Mouse (Mus musculus): ENCODE data around the gene Mars. TPM values are rescaled to one million over a fixed set of nuclear protein-coding genes. Genes with fewer than 3 reads are reported as not detected.

The Mars gene
- 122 and 127 TPM in 2 replicates for polyA plus RNA-seq (2015; fragmentation: Nextera tagmentation; extraction: Ambion mirVana)

DNA sequence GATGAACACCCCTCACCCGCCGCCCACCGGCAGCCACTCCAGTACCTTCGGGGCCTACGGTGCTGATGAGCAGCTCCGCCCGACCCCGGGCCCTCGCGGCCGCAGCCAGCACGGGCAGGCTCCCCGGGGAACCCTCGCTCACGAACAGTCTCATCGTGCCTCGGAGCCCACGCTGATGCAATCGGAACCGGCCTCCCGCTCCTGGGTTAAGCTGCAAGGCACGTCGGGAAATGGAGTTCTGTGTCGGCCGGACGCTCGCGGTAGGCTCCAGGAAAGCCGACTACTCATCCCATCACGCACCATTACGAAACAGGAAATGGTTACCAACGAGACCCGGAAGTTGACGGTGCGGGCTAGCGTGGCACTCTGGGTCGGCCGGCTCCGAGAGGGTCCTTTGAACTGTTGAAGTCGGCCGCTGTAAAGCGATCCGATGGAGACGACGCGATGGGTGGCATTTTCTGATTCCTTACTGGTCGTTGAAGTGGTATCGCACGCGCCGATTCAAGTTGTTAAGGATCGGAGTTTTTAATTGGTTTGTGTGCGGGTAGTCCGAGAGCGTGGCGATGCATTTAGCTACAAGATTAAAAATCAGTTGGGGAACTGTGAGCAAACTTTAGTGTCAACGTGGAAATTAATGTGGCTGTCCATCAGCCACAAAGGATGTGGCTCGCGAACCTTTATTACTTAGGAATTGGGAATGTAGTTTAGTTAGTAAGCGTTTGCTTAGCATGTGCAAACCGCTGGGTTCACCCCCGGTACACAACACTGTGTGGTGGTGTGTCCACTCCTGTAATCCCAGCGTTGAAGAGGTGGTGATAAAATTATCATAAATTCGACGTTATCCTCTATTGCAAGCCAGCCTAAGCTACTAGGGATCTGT is at the start of gene Mars:
Gene Mars, minus strand, starts transcription at position 311 of the 880 bp plus-strand sequence.
- peak within 1 kb of the TSS; percentile 80 for H3K9ac ChIP-seq (replicated peaks)
- H3K4me3 ChIP-seq (replicated peaks), result peak within 1 kb of the TSS; percentile 78
- peaks cover 9% of the 10 kb centered on the region for H3K4me1 ChIP-seq (replicated peaks)
- no peaks in the 10 kb centered on the region for H3K27me3 ChIP-seq
- WGBS, result under 1% methylated on average over 65 of the region's 65 CpGs
- H3K36me3 ChIP-seq, result peaks cover 29% of the 10 kb centered on the region
- H3K9me3 ChIP-seq, result no peaks in the 10 kb centered on the region
- peak; percentile 98 for ATAC-seq
- peak within 1 kb of the TSS; percentile 70 for H3K4me2 ChIP-seq (replicated peaks)
- peak within 1 kb of the TSS; percentile 78 for H3K27ac ChIP-seq

DNA sequence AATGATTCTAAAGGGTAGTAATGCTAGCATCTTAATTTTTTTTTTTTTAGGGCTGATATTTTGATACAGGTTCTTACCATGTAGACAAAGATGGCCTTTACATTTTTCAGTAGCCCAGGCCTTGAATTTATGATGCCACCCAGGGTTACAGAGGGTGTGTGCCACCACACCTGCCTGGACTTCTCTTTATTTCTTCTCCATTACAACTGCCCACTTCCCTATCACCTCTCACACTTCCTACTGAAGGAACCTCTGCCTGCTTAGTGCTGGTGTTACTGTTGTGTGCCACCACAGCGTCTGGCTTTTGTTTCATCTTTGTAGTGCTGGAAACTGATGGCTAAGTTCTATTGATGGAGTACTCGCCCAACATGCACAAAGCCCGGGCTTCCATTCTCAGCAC is 49.1 kb upstream of the Mars start:
- Histone ChIP-seq H3K9ac (replicated peaks) (no peak overlapping the region), H3K9me3 (no peaks in the 10 kb centered on the region), H3K36me3 (no peaks in the 10 kb centered on the region), H3K4me1 (replicated peaks) (no peaks in the 10 kb centered on the region), H3K27ac (no peak overlapping the region), H3K4me3 (replicated peaks) (no peak overlapping the region), H3K27me3 (no peaks in the 10 kb centered on the region), H3K4me2 (replicated peaks) (no peak overlapping the region)
- no peak for ATAC-seq
- WGBS, result 91% methylated on average over 3 of the region's 3 CpGs

DNA sequence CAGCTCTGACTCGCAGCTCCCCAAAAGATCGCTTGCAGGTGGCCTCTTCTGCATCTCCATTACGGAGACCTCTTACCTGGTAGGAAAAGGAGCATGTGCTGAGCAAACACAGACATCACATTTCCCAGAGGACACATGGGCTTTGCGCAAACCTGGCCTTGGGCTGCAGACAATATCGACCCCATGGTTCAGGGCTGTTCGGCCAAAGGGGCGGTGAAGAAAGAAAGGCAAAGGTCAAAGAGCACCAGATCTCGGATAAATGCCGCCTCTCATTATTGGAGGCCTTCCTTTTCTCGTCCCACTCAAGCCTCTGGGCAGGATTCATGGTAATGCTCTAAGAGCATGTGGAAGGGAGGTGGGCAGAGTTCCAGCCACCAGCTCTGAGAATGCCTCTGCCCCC is 43.8 kb upstream of the Mars start:
- Histone ChIP-seq H3K4me3 (replicated peaks) (no peak overlapping the region), H3K4me2 (replicated peaks) (no peak overlapping the region), H3K27me3 (peaks cover 8% of the 10 kb centered on the region), H3K9ac (replicated peaks) (no peak overlapping the region), H3K4me1 (replicated peaks) (peaks cover 7% of the 10 kb centered on the region), H3K27ac (no peak overlapping the region), H3K9me3 (no peaks in the 10 kb centered on the region), H3K36me3 (no peaks in the 10 kb centered on the region)
- 47% methylated on average over 10 of the region's 10 CpGs for WGBS
- no peak for ATAC-seq

DNA sequence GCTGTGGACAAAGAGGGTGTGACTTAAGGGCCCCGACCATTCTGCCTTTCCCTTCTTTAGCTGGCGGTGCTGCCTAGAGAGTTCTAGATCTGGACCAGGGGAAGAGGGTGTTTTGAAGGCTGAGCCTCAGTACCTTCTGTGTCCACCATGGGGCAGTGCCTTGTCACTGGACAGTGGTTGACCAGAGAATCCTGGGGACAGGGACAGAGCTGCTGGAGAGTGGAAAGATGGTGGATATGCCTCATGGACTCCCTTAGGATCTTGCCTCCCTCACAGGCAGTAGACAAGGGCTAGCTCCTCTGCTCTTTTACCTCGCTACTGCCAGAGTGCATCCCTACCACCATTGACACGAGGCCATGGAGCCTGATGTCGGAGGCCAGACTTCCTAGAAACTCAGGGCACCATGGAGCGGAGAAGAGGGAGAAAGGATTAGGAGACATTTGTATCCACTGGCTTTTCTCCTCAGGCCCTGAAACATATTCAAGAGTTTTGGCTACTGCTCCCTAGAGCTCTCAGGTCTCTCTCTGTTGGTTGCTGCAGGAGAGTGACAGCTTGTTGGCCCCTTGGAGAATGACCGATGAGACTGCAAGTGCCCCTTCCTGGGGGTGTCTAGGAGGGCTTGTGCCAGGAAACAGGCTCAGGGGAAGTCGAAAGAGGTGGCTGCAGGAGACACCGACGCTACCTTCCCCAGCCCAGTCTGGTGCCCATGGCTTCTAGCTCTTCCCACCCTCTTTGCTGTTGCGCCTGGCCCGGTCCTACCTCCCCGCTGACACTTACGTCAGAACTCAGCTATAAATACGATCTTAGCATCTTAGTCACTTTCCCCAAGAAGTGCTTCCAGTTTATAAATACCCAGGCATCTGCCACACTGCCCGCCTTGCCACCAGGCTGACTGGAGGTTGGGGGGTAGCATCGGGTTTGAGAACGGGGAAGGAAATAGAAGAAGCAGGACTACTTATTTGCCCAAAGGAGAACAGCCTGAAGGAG is 42.6 kb upstream of the Mars start, which contains the start of gene Inhbe:
Gene Inhbe, minus strand, starts transcription at position 503 of the 987 bp plus-strand sequence.
- Histone ChIP-seq H3K36me3 (no peaks in the 10 kb centered on the region), H3K9ac (replicated peaks) (no peak within 1 kb of the TSS)

DNA sequence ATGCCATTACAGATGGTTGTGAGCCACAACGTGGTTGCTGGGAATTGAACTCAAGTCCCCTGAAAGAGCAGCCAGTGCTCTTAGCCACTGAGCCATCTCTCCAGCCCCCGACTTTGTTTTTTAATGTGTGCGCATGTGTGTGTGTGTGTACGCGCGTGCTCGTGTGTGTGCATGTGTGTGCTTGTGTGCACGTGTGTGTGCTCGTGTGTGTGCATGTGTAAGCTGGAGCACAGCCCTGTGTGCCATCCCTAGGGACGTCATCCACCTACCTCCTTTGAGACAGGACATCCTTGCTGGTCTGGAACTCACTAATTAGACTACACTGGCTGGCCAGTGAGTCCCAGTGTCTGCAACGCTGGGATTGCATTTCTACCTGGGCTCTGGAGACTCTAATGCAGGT is 41.2 kb upstream of the Mars start:
- no peak overlapping the region for H3K27ac ChIP-seq
- H3K9me3 ChIP-seq, result no peaks in the 10 kb centered on the region
- no peak overlapping the region for H3K4me3 ChIP-seq (replicated peaks)
- 92% methylated on average over 11 of the region's 11 CpGs for WGBS
- H3K9ac ChIP-seq (replicated peaks), result no peak overlapping the region
- H3K4me1 ChIP-seq (replicated peaks), result peaks cover 7% of the 10 kb centered on the region
- H3K4me2 ChIP-seq (replicated peaks), result no peak overlapping the region
- no peaks in the 10 kb centered on the region for H3K36me3 ChIP-seq
- no peak for ATAC-seq
- peaks cover 8% of the 10 kb centered on the region for H3K27me3 ChIP-seq

More for the DNA sequence above, 42.6 kb upstream of the Mars start, which contains the start of gene Inhbe:
- WGBS, result 86% methylated on average over 18 of the region's 18 CpGs
- Histone ChIP-seq H3K4me2 (replicated peaks) (no peak within 1 kb of the TSS), H3K4me3 (replicated peaks) (no peak within 1 kb of the TSS), H3K4me1 (replicated peaks) (peaks cover 7% of the 10 kb centered on the region), H3K9me3 (no peaks in the 10 kb centered on the region), H3K27ac (no peak within 1 kb of the TSS), H3K27me3 (peaks cover 8% of the 10 kb centered on the region)
- ATAC-seq, result no peak

DNA sequence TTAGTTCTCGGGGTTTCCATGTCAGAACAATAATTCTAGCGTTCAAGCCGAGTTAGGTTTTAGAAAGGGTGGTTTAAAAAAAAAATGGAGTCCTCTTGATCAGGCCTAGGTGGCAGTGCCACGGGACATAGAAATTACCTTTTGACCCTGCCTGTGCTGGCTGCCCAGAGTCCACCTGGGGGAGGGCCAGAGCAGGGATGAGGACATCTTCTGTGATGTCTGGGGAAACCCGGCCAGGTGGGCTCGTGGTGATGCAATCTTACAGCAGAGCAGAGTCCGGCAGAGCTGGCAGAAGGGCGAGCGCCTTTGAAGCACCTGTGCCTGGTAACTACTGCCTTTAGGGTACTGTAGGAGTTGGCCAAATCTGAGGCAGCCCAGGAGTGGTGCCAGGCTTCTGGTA is 40.6 kb upstream of the Mars start:
- no peak overlapping the region for H3K4me3 ChIP-seq (replicated peaks)
- H3K4me1 ChIP-seq (replicated peaks), result peaks cover 7% of the 10 kb centered on the region
- no peak for ATAC-seq
- no peak overlapping the region for H3K9ac ChIP-seq (replicated peaks)
- peaks cover 8% of the 10 kb centered on the region for H3K27me3 ChIP-seq
- H3K36me3 ChIP-seq, result no peaks in the 10 kb centered on the region
- H3K27ac ChIP-seq, result no peak overlapping the region
- no peak overlapping the region for H3K4me2 ChIP-seq (replicated peaks)
- WGBS, result 92% methylated on average over 9 of the region's 9 CpGs
- H3K9me3 ChIP-seq, result no peaks in the 10 kb centered on the region

DNA sequence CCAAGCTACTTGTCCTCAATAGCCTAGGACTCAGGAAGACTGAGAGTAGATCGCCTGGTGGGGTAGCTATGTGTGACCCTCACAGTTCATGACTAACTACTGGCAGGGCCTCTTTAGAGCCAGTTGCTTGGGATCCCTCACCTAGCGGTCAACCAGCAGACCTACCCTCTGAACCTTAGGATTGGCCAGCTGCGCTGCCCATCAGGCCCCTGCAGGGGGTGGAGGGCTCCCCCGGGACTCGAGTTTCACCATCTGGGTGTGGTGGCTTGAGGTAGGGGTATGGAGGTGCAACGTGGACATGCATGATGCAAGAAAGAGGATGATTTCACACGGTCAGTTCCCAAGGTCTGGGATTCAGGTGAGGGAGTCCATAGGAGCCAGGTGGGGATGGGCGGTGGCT is 40.1 kb upstream of the Mars start:
- peaks cover 7% of the 10 kb centered on the region for H3K4me1 ChIP-seq (replicated peaks)
- H3K4me2 ChIP-seq (replicated peaks), result no peak overlapping the region
- H3K4me3 ChIP-seq (replicated peaks), result no peak overlapping the region
- no peak for ATAC-seq
- H3K27me3 ChIP-seq, result peaks cover 8% of the 10 kb centered on the region
- no peak overlapping the region for H3K9ac ChIP-seq (replicated peaks)
- no peak overlapping the region for H3K27ac ChIP-seq
- no peaks in the 10 kb centered on the region for H3K9me3 ChIP-seq
- no peaks in the 10 kb centered on the region for H3K36me3 ChIP-seq
- 77% methylated on average over 8 of the region's 8 CpGs for WGBS

DNA sequence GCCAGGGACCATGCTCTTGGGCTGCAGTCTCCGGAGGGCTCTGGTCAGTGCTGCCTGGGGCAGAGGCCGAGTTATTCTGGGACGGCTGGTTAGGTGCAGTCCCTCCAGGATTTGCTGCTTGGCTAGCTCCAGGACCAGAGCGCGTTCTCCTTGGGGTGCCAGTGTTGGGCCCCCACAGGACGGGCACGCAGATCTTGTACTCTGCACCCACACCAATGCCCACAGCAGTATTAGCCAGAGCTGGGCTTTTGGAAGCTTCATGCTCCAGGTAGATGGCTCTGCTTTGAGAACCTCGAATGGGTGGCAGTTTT is 39.7 kb upstream of the Mars start:
- peaks cover 7% of the 10 kb centered on the region for H3K4me1 ChIP-seq (replicated peaks)
- 0 out of 2 replicates have a peak, but pooled peaks have one; percentile 4 for ATAC-seq
- no peaks in the 10 kb centered on the region for H3K9me3 ChIP-seq
- peaks cover 8% of the 10 kb centered on the region for H3K27me3 ChIP-seq
- H3K36me3 ChIP-seq, result no peaks in the 10 kb centered on the region
- H3K4me3 ChIP-seq (replicated peaks), result no peak overlapping the region
- 86% methylated on average over 8 of the region's 8 CpGs for WGBS
- no peak overlapping the region for H3K4me2 ChIP-seq (replicated peaks)
- 0 out of 2 replicates have a peak overlapping the region, but pooled peaks have one; percentile 29 for H3K9ac ChIP-seq (replicated peaks)
- no peak overlapping the region for H3K27ac ChIP-seq

DNA sequence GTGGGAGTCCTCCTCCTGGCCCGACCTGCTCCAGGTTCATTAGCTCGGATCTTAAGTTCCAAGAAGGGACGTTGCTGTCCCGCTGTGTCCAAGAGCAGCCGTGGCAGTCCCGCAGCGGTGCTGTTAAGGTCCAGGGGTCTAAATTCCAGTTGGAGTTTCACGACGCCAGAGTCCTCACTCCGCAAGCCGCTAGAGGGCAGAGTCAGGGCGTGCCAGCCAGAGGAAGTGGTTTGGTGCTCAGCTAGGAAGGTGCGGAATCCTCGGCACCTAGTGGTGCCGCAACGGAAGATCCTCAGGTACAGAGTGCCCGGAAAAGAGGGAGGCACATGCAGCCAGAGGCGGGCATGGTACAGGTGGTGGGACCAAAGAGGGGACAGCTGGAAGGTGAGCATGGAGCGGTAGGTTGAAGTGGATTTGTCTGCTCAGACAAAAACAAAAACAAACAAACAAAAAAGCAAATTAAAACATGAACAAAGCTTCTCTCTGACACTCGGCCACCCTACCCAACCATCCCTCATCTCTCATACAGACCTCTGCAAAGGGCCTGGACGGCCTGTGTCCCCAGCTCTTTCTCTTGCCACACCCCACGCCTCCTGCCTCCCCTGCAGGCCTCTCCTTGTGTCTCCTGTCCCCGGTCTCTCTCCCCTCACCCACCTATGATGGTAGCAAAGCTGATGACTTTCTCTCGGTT is 39.2 kb upstream of the Mars start:
- H3K27me3 ChIP-seq, result peaks cover 8% of the 10 kb centered on the region
- peak overlapping the region; percentile 22; the same call in 1 of the 2 replicates for H3K4me3 ChIP-seq (replicated peaks)
- ATAC-seq, result peak; percentile 85
- H3K9me3 ChIP-seq, result no peaks in the 10 kb centered on the region
- H3K27ac ChIP-seq, result no peak overlapping the region
- peaks cover 7% of the 10 kb centered on the region for H3K4me1 ChIP-seq (replicated peaks)
- no peaks in the 10 kb centered on the region for H3K36me3 ChIP-seq
- H3K9ac ChIP-seq (replicated peaks), result 0 out of 2 replicates have a peak overlapping the region, but pooled peaks have one; percentile 29
- peak overlapping the region; percentile 47 for H3K4me2 ChIP-seq (replicated peaks)
- WGBS, result 15% methylated on average over 24 of the region's 24 CpGs

DNA sequence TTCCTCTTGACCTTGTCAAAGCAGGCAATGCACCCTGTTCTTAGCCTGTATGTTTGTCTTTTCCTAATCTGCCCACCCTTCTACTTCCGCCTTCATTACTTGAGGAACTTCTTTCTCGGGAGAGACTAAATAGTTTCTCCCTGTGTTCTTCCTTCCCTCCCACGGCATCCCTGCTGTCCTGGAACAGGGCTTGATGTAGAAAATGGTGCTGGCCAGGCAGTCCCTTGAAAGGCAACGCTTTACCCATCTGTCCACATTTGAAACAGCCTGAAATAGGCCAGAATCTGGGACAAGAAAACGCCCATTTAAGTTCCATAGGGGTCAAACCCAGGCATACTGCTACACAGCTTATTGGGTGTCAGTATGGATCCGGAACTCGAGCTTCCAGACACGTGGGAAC is 38.2 kb upstream of the Mars start:
- ATAC-seq, result no peak
- H3K9me3 ChIP-seq, result no peaks in the 10 kb centered on the region
- H3K4me2 ChIP-seq (replicated peaks), result no peak overlapping the region
- H3K4me3 ChIP-seq (replicated peaks), result no peak overlapping the region
- no peak overlapping the region for H3K9ac ChIP-seq (replicated peaks)
- no peak overlapping the region for H3K27ac ChIP-seq
- peaks cover 7% of the 10 kb centered on the region for H3K4me1 ChIP-seq (replicated peaks)
- peaks cover 8% of the 10 kb centered on the region for H3K27me3 ChIP-seq
- H3K36me3 ChIP-seq, result no peaks in the 10 kb centered on the region
- WGBS, result 80% methylated on average over 8 of the region's 8 CpGs

DNA sequence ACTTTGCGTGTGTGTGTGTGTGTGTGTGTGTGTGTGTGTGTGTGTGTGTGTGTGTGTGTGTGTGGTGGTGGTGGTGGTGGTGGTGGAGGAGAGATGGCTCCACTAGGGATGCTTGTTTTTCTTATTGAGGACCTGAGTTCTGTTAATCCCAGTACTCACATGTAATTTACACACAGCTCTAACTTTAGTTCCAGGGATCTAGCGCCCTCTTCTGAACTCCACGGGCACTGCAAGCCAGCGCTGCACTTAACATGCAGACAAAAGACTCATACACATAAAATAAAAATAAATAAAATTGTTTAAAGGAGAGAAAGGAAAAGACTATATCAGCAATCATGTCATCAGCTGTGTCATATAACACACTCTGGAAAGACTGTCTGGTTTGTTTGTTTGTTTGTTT is 37.4 kb upstream of the Mars start:
- H3K27ac ChIP-seq, result no peak overlapping the region
- peaks cover 8% of the 10 kb centered on the region for H3K27me3 ChIP-seq
- peaks cover 7% of the 10 kb centered on the region for H3K4me1 ChIP-seq (replicated peaks)
- no peaks in the 10 kb centered on the region for H3K9me3 ChIP-seq
- H3K9ac ChIP-seq (replicated peaks), result no peak overlapping the region
- H3K4me2 ChIP-seq (replicated peaks), result no peak overlapping the region
- H3K36me3 ChIP-seq, result no peaks in the 10 kb centered on the region
- no peak for ATAC-seq
- no peak overlapping the region for H3K4me3 ChIP-seq (replicated peaks)
- WGBS, result 71% methylated on average over 4 of the region's 4 CpGs
